Mouse (Mus musculus) 416B (cell line): Measurements from ENCODE around the gene Pfkm.

Experiments used
- DNase-seq: peaks from one replicate; pipeline ENCODE4 v3.0.0; 2011; ENCODE audit warnings: low read depth

The Pfkm gene

DNA sequence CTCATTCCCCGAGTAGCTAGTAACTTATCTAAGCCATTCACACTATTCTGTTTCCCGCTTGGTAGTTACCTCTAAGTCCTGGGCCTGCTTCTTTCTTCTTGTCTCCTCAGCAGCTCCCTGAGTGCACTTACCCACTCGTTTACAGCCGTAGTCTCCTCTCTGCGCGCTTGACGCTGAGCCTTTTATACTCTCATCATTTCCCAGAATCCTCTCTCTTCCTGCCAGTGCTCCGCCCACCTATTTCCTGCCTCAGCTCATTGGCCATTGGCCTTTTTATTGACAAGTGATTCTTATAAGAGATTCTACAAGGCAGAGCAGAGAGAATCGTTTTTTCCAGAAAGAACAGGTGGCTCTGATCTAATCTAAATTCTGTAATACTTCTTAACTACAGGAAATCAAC is 6.1 kb downstream of the Pfkm start:
- peak; percentile 47 for DNase-seq

DNA sequence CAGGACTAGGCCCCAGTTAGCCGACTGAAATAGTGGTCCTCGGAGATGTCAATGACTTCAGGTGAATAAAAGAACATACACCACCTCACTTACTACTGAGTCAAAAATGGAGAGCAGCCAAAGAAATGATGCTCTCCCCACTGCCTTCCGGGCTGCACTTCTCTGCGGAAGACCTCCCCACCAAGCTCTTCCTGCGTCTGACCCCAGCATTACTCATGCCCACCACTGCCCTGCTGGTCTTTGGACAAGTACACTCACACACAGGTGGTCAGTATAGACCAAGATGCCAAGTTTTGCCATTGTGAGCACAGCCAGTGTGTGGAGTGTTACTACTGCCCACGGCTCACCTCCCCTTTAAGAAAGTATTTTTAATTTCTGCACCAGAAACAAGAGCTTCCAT is 10.0 kb downstream of the Pfkm start:
- DNase-seq = peak; percentile 91

DNA sequence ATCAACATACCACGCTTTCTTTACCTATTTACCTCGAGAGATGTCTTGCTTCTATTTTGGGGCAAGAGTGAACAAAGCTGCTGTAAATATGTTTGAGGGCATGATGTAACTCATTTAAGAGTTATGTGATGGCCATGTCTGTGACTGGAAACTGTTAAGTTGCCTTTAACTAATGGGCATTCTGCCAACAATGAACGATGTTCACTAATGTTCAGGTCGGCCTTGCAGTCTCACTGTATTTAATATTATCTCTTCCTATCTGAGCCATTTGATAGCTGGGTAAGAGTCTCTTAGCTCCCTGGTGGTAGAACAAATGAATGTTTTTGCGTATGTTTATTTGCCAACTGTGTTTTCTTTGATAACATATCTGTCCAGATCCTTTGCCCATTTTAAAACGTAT is 14.1 kb downstream of the Pfkm start:
- DNase-seq = peak; percentile 31

DNA sequence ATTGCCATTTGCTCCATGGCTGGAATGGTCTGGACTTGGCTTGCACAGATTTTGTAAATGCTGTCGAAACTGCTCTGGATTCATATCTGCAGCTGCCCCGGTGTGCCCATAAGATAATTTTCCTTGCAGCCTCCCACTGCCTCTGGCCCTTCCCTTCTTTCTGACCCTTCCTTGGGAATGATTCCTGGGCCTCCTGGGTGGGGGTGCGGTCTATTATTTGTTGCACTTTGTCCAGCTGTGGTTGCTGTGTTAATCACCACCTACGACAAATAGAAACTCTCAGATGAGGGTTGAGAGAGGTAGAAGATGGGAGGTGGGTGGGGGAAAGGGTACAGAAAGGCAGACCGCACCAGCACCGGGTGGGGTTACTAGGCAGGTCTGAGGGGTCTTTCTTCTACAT is 14.8 kb downstream of the Pfkm start:
- no peak for DNase-seq

DNA sequence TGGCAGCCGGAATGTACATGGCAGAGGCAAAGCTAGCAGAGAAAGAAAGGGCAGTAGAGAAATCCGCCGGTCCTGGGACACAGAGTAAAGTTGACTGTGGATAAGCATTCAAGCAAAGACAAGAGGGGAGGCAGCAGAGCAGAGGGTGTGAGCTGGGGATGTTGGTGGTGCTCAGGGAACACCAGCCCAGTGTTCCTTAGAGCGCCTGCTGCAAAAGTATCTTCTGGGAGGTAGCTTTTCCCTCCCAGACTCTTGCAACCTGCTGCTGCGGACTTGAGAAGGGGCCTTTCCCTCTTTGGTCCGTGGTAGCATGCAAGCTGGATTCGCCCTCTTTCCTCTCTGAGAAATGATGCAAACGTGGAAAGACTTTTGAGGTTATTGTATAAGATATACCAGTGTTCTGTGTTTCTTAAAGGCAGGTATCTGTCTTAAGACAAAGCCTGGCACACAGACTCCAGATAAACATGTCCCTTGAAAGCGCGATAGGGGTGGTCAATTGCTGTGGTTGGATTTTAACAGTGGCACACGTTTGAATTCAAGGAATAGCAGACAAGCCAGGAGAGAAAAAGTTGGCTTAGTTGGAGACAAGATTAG is 15.4 kb downstream of the Pfkm start:
- DNase-seq = no peak

DNA sequence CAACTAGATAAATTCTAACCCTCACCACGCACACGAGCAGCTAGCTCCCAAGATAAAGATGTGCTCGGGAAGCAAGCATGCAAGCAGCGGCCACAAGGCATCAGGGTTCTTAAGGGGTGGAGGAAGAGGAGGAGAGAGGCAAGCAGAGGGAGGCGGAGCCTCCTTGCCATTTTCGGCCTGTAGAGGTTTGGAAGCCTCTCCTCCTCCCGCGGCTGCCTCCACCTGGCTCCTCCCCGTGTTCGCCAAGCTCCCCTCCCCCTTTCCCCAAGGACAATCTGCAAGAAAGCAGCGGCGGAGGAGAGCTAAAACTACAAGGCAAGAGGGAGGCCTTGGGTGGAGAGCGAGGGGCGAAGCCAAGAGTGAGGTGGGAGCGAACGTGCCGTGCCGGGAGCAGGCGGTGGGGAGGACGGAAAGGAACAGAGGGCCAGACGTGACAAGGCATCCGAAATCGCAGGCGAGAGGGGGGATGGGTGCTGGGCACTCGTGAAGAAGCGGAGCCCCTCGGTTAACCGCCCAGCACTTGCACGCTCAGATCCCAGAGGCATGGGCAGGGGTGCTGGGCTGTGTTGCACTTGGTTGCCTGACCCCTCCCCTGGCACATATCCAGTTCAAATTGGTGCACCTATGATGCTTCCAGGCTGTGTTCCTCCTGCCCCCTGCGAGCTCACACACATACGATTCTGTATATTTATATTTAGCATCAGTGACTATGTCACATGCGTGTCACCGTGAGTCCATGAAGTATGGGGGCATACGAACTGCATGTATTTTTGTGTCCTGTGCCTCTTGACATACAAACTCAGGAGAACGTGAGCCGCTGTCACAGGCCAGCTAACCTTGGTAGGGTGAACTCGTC is 16.1 kb downstream of the Pfkm start:
- peak; percentile 93 for DNase-seq

DNA sequence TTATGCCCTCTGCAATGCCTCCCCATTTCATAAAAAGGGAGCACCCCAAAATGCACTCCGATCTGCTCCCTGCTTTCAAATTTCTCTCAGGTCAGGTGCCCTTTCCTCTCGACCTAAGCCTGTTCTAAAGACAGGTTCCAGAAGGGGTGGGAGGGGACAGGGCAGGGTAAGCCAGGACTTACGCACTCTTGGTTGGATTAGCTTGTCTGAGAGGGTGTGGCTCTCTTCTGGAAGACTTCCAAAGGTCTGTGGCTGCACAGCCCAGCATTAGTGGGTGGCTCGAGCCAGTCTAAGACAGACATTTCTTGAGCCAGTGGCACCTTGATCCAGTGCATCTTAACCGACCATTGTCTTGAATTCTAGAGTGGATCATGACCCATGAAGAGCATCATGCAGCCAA is 19.4 kb downstream of the Pfkm start:
- peak; percentile 73 for DNase-seq

DNA sequence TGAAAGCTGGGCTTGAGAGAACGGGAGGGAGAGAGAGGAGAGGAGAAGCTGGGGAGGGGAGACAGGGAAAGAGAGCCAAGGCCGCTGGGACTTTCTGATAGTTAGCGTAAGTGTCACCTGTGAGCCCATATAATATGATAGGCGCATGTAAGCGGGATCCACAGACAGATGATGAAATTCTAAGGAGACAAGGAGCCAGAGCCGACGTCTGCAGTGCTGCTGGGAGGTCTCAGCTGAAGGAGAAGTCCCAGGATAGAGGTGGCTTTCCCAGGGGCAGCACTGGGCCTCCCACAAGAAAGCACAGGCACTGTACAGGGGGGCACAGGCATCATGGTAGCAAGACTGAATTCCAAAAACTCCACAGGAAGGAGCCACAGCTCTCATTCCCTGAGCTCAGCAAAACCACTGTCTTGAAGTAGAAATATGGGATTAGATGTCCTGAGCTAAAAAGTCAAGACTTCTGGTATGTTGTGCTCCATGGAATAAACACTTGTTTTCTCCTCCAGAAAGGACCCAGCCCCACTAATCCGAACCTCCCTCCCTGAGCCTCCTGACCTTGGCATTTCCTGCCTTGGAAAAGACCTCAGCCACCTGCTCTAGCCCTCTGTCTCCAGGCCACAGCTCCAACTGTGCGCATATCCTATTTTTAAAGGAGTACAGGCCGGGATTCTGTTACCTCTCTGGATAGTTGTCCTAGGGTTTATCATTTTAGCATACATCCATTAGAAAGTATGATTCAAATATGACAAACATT is 21.9 kb downstream of the Pfkm start:
- no peak for DNase-seq

DNA sequence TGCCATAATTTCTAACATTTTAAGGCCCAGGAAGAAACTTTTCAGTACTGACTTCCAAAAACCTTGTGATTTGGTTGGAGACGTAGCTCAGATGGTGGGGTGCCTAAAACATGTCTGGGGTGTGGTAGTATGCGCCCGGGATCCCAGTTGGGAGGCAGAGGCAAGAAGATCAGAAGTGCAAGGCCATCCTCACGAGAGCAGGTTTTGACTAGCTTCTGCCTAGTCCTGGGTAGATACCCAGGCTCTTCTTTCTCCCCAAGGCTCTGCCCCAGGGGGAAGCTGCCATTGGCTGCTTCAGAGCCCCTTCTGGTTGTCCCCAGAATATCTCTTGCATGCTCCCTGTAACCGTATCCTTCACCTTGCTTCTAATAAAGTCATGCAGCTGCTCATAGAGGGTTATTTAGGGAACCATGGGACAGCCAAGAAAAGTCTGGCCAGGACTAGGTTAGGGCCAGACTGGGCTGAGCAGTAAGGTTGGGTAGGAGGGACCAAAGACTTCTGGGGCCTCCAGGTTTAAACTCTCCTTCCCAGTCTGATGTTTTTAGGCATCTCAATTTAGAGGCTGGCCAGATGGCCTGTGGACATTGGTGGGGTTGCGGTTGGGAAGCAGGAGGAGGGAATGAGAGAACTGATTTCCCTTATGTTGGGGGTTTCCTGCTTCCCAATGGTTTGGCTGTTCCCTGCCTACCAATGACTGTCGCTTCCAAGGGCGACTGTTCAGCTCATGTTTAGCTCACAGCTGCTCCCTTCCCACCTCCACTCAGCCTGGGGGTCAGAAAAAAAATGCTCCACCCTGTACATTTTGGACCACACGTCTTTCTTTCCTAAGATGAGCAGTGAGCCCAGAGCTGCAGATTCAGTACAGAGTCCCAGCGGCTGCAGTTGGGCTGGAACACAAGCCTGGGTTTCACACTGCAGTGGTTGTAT is 22.7 kb downstream of the Pfkm start:
- no peak for DNase-seq

DNA sequence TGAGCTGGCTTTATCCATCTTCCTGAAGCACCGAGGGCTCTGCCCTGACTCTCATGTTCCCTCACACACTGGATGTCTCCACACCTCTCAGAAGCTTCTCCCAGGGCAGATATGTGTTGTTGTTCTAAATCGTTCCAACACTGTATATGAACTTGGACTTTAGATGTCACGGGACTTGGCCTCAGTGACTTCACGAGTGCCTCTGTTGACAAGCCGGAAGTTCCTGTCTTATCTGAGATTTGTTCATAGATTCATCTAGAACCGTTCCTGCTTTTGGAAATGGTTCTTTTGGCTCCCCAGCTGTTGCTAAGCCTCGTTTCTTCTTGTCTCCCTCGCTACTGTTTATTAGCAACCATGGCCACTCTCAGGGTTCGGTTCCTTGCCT is 23.4 kb downstream of the Pfkm start:
- no peak for DNase-seq

DNA sequence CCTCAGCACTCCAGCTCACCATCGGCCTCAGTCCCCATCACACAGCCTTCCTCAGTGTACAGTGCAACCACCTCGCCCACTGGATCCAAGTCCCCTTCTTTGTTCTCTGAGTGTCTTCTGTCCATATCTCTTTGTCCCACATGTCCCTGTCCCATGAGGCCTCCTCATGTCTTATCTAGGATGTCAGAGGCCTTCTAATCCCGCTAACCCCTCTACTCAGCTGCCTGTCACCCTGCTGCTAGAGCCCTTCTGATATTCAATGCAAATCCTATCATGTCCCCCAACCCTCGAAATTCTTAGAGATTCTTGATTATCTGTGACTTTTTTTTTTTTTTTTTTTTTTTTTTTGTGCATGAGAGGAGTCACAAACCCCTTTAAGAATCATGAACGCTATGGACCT is 23.9 kb downstream of the Pfkm start:
- no peak for DNase-seq

DNA sequence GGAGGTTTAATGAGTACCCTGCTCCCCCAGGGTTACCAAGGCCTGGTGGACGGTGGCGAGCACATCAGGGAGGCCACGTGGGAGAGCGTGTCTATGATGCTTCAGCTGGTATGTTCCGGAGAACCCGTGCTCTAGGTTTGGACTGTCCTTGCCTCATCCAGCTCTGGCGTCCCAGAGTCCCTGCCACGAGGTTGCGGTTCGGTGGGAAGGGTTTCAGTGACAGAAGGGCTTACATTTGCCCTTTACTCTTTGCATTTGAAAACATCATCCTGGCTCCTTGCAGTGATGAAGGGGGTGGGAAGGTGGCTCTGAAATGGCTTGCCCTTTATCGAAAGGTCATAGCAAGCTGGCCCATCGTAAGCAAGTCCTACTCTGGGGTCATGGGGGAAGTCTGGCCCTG is 27.0 kb downstream of the Pfkm start:
- DNase-seq = no peak

DNA sequence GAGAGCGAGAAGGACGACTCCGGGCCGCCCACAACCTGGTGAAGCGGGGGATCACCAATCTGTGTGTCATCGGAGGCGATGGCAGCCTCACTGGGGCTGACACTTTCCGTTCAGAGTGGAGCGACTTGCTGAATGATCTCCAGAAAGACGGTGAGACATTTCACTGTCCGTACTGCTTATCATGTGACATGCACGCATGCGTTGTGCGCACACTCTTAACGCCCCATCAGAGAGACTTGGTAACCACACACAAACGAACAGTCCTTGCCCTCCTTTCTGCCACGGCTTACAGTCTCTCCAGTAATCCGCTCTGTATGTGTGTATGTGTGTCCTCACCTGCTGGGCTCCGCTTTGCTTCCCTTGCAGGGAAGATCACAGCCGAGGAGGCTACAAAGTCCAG is 28.4 kb downstream of the Pfkm start:
- DNase-seq = no peak

DNA sequence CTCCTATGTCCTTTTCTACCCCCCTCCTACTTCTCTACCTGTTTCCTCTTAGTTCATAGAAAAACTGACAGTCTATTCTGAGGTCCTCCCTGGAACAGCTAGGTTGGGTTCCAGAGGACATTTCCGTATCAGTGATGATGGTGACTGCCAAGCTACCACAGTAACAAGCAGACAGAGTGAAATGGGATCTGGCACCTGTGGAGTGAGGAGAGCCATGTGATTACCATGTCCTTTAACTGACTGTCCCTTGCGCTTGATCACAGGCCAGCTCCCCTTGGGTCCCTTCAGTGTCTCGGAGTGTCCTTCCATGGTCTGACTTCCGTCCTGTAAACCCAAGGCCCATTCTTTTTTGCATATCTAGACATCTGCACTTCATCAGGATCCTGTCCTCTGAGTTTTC is 38.6 kb downstream of the Pfkm start:
- DNase-seq = no peak

DNA sequence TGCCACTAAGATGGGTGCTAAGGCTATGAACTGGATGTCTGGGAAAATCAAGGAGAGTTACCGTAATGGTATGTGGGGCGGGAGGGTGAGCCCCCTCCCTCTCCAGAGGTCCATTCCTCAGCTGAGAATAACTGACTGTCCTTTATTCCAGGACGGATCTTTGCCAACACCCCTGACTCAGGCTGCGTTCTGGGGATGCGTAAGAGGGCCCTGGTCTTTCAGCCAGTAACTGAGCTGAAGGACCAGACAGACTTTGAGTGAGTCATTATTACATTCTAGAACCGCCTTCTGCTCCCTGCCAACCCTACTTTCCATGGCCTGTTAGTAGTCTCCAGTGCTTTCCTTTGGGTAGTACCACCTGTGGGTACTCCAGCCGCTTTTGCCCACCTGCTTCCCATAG is 39.1 kb downstream of the Pfkm start:
- DNase-seq = no peak

DNA sequence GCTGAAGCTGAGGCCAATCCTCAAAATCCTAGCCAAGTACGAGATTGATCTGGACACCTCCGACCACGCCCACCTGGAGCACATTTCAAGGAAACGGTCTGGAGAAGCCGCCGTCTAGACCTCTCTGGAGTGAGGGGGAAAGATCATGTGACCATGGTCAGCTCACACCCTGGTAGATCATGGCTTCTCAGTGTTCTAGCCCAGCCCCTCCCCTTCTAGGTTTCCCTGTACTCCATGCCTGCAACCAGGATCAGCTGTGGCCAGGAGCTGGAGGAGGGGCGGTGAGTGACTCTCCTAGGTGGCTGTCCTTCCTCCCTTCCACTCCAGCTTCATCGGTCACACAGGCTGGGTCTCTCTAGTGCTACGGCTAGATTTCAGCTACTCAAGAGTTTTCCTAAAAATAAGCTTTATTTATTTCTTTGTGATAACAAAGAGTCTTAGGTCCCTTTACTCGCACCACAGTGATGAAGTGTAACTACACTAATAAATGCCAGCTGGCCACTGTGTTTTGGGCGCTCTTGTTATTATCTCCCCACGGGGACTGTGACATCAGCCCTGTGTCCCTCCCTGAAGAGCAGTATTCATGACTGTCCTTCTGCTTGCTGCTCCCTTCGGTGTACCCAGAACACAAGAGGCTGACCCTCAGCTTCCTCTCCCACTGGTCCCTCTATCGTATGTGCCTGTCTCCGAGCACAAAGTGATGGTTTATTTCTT is 39.7 kb downstream of the Pfkm start:
- no peak for DNase-seq

DNA sequence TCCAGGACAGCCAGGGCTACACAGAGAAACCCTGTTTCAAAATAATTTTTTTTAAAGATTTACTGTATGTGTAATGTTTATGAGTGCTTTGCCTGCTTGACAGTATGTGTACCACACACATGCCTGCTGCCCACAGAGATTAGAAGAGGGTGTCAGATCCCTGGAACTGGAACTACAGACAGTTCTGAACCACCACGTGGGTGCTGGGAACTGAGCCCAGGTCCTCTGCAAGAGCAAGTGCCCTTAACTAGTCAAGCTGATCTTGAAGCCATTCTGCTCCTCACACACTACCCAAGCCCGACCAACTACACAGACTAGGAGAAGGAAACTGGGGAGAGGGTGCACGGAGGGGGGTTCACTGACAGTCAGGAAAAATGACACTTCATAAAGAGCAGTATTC is 41.1 kb downstream of the Pfkm start:
- no peak for DNase-seq

DNA sequence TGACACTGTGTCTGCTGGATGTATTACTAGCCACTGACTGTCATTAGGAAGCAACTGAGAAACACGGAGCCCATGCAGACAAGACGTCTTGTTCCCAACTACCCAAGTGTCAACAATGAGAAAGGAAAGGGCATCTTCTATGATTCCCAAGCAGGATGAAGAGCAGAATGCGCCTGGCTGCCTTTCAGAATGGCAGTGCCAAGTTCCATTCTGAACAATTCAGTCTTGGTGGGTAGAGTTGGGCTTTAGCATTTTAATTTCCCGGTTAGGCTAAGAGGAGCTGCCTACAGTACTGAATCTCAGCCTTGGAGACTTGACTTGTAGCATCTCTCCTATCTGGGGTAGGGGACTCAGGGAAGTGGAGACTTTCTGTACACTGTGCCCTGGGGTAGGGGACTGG is 41.6 kb downstream of the Pfkm start:
- no peak for DNase-seq

DNA sequence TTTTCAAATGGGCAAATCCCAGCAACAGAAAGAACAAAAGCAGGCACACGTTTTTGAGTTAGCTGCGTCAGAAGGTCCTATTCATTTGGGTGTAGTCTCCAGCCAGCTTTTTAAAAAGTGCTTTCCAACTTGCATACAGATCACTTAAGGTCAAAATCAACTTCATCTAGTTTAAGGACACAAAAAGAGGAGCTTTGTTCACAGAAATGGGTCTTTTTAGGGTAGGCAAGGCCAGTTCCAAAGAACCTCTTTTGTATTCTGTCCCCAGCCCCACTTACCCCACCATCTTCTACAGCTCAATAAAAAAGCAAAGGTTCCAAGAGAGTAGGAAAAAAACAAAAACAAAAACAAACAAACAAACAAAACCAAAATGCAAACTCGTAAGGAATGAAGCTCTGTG is 42.3 kb downstream of the Pfkm start:
- no peak for DNase-seq

DNA sequence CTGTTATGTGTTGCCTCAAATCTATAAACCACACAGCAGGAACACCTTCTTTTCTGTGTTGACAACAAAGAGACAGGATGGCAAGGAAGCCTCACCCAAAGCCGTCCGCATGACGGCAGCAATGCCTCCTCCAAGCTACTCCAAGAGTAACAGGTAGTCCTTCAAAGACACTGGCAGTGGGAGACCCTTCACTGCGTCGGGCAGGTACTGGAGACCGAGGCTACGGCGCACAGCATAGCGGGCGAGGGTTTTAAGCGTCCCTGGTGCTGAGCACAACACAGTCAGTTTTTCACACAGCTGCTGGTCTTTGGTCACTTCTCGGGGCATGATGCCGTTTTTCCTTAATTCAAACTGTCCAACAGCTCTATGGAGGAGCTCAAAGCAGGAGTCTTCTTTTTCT is 43.3 kb downstream of the Pfkm start:
- no peak for DNase-seq

DNA sequence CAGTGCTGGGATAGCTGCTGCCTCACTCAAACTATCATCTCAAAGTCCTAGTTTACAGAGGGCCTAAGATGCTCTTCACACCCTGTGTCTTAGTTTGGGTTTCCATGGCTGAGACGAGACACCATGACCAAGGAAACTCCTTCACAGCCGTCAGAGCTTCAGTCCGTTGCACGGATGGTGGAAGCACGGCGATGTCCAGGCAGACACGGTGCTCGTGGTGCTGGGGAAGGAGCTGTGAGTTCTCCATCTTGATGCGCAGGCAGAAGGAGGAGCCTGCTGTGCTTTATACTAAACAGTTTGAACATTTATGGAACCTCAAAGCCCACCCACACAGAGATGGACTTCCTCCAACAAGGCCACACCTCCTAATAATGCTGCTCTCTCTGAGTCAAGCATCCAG is 44.5 kb downstream of the Pfkm start:
- no peak for DNase-seq

DNA sequence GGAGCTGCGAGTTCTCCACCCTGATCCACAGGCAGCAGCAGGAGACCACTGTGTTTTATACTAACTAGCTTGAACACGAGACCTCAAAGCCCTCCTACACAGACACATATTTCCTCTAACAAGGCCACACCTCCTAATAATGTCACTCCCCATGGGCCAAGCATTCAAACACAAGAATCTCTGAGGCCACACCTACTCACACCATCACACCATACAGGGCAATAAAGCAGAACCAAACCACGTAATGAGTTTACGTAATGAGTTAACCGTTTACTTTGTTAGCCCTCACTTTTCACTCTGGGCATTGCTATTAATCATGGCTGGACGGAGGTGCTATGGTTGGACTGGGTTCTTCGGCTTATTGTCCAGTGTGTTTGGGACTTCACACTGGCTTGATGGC is 47.4 kb downstream of the Pfkm start:
- DNase-seq = peak; percentile 86
